Mouse (Mus musculus) intestine, embryonic 15.5 days (tissue): ENCODE data around the gene Mup2. TPM values are rescaled to one million over a fixed set of nuclear protein-coding genes. Genes with fewer than 3 reads are reported as not detected.
"Not testable (repeated sequence)": the region's sequence is repeated elsewhere in the genome, so short reads cannot be mapped to it uniquely, and the experiment has no call there.

Experiments
- ATAC-seq: fragments of 200-750 bp; cut with Nextera tagmentation; 2 replicates; pipeline ENCODE4 v1.8.0; 2017; ENCODE audit warnings: moderate TSS enrichment, moderate library complexity
- H3K27ac ChIP-seq: fragments of 300-500 bp; sonication (generic); 2 replicates; pipeline ENCODE4 v1.5.1; 2015; ENCODE audit warnings: mild to moderate bottlenecking, inconsistent platforms
- H3K27me3 ChIP-seq: fragments of 300-500 bp; sonication (generic); replicated peaks from 2 replicates; pipeline ENCODE4 v1.6.1; 2015; ENCODE audit warnings: inconsistent platforms
- H3K36me3 ChIP-seq: fragments of 300-500 bp; sonication (generic); 2 replicates; pipeline ENCODE4 v1.6.1; 2015; ENCODE audit warnings: inconsistent platforms
- H3K4me1 ChIP-seq: fragments of 300-500 bp; sonication (generic); replicated peaks from 2 replicates; pipeline ENCODE4 v1.6.1; 2015; ENCODE audit warnings: inconsistent platforms
- H3K4me2 ChIP-seq: fragments of 300-500 bp; sonication (generic); replicated peaks from 2 replicates; pipeline ENCODE4 v1.6.1; 2015; ENCODE audit warnings: mild to moderate bottlenecking, inconsistent platforms
- H3K4me3 ChIP-seq: fragments of 300-500 bp; sonication (generic); replicated peaks from 2 replicates; pipeline ENCODE4 v1.5.1; 2015; ENCODE audit warnings: inconsistent platforms
- H3K9ac ChIP-seq: fragments of 300-500 bp; sonication (generic); 2 replicates; pipeline ENCODE4 v1.6.1; 2015; ENCODE audit warnings: inconsistent platforms
- H3K9me3 ChIP-seq: fragments of 300-500 bp; sonication (generic); 2 replicates; pipeline ENCODE4 v1.6.1; 2016; ENCODE audit warnings: inconsistent platforms
- polyA plus RNA-seq: library from polyadenylated mRNA; unstranded; fragments of >200 nt; fragmentation: Nextera tagmentation; extraction: Ambion mirVana; gene quantifications from 2 replicates; pipeline ENCODE4 v1.2.1, GENCODE M21; 2015

Gene Mup2
- polyA plus RNA-seq, result not detected in 2 replicates

DNA sequence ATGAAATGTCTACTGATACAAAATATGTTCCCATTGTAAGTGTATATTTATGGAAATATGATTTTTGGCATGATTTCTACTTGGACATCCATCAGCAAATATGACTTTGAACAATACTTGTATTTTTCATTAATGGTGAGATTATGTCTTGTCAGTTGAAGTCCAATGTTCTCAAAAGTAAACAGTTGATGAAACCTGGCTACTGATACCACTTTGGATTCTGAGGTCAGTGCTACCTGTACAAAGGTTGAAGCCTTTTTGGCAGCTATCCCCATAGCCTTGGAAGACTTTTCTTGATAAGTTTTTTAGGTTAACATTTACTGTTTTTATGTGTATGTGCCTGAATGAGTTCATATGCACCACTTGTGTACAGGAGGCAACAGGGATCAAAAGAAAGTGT is at the start of gene Mup2:
Gene Mup2, minus strand, starts transcription at position 101 of the 400 bp plus-strand sequence.
- H3K36me3 ChIP-seq, H3K4me1 ChIP-seq, H3K4me2 ChIP-seq, H3K9ac ChIP-seq, H3K9me3 ChIP-seq, H3K27me3 ChIP-seq, H3K27ac ChIP-seq, ATAC-seq, H3K4me3 ChIP-seq: not testable (repeated sequence)

Other genes with a start within 250 kb of the Mup2 start
- gene Slc46a2, start 239.2 kb downstream of the Mup2 start, polyA plus RNA-seq, result not detected in 2 replicates
- gene Mup4, start 193.6 kb downstream of the Mup2 start, polyA plus RNA-seq, result not detected in 2 replicates
- gene Mup6, start 190.0 kb downstream of the Mup2 start, polyA plus RNA-seq, result not detected in 2 replicates
- not detected in 2 replicates for gene Mup7, start 83.8 kb downstream of the Mup2 start, polyA plus RNA-seq
- gene Mup8, start 68.3 kb upstream of the Mup2 start, polyA plus RNA-seq, result not detected in 2 replicates